Mouse (Mus musculus): ENCODE measurements around the gene Gon4l.
A peak's percentile ranks its signal among the peaks of the same experiment; 100 is the strongest.

Gon4l gene

GRCm38 (mm10) chr3:88913511-88914383 lies 78.7 kb downstream of the Gon4l start, which contains the start of gene Msto1:
Msto1 (minus strand) TSS chr3:88913999.
- DNase-seq = peak; percentile 91

- no peak for DNase-seq
Observed at GRCm38 (mm10) chr3:88914384-88914810, 79.4 kb downstream of the Gon4l start.

GRCm38 (mm10) chr3:88918981-88919380 lies 84.0 kb downstream of the Gon4l start:
- no peak for DNase-seq

DNA sequence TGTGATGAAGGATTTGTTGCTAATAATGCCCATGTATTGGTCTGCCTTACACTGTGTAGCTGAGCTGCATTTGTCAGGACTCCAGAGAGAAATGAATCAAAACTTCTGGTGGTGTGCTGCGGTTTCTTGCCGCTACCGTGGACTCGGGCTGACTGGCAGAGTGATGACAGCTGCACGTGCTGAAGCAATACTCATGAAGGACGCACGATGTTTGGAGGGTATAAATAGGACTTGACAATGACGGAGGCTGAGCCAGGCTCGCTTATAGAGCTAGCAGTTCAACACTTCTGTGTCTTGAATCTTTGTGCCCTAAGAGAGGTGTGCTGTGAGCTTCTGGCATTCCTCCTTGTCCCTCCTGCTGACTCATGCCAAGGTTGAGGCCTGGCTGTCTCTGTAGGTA lies 86.4 kb downstream of the Gon4l start:
- DNase-seq = no peak

DNA sequence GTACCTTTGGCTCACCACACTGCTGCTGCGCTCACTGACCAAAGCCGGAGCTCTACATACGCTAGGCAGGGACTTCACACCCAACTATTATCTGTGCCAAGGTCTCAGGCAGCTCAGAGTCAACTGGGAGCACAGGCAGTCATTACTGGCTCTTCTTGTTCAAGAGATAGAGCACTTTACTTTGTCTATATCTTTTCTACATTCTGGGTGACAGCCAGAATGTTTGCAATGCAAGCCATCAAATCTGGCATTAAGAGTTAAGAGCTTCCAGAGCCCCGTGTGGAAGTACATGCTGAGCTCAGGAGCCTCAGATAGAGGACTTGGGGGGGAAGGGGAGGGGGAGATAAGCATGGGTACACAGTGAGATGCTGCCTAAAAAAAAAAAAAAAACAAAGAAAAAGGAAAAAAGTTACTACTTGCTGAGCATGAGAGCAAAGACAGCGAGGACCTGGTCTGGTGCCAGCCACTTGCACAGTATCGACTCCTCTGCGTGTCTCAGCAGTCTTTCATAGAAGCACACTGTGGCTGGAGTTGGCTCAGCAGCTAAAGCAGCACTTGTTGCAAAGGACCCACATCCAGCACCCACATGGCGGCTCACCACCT lies 89.1 kb downstream of the Gon4l start:
- DNase-seq = no peak

DNA sequence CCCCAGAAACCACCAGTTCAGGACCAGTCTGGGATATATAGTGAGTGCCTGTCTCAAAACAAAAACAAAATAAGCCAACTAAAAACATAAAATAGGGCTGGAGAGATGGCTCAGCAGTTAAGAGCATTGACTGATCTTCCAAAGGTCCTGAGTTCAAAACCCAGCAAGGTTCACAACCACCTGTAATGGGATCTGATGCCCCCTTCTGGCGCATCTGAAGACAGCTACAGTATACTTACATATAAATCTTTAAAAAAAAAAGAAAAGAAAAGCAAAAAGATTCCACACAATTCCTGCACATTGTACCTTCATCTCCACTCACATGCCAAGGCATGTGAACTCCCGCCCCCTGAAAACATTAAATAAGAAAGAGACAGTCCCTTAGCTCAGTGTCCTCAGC lies 90.6 kb downstream of the Gon4l start:
- no peak for DNase-seq

- DNase-seq = no peak
Observed at GRCm38 (mm10) chr3:88929501-88929900, 94.5 kb downstream of the Gon4l start.

DNA sequence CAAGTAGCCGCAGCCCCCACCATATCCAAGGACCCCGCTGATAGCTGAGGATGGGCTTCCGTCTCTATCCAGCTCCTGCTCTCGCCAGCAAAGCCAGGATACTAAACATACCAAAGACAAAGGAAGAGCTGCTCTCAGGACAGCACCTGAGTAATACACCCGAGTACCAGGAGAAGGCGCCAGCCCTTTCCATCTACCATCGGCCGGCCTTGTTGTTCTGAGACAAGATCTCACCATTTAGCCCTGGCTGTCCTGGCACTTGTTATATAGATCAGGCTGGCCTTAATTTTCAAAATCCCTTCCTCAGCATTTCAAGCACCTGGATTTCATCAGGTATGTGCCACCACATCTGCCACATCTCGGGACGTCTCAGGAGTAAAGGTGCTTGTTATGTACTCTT lies 104.0 kb downstream of the Gon4l start:
- no peak for DNase-seq

DNA sequence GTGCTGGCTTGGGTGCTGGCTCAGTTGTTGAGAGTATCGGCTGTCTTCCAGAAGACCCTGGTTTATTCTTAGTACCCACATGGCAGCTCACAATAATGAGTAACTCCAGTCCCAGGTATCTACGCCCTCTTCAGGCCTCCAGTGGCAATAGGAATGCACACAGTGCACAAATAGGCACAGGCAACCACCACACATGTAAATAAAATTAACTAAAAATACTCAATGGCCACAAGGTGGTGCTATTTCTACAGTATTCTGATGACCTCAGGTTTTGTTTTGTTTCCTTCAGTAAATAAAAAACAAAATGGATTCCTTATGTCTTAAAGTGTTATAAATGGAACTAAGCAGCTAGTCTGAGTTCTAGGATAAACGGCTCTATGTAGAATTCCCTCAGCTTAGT lies 104.7 kb downstream of the Gon4l start:
- DNase-seq = no peak

DNA sequence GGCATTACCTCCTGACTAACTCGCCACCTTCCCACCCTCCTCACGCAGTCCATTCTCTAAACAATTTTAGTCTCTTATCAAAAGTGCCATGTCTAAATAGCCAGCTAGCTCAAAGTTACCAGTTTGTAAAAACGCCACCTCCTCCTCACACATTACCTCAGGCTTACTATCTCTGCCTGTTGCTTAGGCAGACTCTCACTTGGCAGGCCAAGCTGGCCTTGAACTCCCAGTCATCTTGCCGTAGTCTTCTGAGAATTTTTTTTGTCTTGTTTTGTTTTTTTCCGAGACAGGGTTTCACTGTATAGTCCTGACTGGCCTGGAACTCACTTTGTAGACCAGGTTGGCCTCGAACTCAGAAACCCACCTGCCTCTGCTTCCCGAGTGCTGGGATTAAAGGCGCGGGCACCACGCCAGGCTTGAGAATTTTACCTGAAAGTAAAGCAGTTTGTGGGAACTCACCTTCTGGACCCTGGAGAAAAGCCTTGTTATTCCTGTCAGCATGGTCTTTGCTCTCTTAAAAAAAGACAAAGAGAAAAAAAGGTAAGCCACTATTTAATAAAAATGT lies 107.4 kb downstream of the Gon4l start:
- DNase-seq = no peak

DNA sequence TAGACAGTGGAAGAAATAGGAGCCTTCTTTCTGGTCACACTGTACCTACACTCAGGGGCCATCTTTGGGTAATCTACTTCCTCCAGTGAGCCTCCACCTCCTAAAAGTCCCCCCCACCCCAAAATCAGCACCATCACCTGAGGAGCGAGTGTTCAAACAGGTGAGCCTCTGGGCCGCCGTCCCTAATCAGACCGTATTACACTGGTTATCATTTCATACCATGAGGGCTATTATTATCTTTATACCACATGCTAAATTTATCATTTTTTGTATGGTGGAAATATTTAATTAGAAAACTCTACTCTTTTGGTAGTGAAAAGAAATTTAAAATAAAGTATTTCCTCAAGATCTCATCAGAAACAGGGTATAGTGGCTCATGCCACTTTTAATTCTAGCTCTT lies 109.1 kb downstream of the Gon4l start:
- no peak for DNase-seq

DNA sequence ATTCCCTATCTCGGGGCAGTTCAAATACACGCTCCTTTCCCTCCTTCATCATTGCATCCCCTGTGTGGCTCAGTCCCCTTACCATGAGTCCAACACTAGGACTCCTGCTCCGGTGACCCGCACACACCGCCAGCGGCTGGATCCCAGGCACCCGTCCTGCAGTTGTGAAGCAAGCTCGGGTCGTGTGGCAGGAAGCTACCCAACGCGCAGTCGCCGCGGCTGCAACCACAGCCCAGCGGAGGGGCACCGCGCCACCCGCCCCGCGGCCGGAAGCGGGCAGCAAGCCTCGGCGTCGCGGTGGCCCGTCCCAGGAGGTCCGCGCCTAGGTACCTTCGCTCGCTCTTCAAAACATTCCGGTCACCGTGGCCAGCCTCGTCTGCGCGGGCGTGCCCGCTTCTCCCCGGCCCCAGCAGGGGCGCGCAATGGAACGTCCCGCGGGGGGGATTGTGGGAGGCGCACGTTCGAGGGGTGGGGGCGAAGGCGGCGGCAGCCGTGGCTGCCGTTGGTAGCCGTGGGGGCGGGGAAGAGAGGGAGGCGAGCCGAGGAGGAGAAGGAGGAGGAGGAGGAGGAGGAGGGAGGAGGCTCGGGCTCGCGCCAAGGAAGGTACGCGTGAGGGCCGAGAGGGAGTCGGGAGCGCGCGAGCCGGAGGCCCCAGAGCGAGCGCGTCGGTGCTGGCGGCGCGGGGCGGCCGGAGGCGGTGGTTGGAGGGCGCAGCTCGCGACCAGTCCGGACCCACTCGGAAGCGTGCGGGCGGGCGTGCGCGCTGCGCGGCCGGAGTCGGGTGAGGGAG lies 115.0 kb downstream of the Gon4l start:
- peak; percentile 91 for DNase-seq

DNA sequence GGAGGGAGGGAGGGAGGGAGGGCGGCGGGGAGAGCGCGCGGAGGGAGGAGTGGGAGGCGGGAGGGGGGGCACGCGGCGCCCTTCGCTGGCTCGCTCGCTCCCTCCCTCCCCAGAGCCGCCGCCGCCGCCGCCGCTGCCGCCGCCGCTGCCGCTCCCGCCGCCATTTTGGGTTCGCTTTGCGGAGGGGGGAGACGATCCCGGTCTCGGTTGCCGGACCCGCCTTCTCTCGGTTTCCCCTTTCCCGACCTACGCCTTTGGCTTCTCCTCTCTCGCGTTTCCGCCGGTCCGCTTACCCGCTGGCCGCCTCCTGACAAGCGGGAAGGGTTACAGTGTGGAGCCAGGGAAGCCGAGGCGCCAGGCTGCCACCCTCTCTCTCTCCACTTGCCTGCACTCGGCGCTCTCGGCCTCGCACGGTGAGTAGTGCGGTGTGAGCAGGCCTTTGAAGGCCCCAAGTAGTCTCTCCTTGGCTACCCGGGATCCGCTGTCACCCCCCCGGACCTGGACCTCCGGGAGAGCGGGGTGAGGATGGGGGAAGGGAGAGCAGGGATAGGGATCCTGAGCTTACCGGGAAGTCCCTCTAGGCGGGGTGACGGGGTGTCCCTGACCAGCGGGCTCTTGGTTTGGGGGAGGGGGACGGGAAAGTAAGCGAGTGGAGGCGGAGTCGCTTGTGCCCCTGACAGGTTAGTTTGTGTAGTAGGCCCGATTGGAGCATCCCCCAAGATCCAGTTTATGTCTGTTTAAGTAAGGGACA lies 115.7 kb downstream of the Gon4l start, which contains the start of the genes Ash1l and Dap3:
Gene Ash1l (plus strand): TSS at position 47 of the 751 bp plus-strand sequence.
Gene Dap3 (minus strand): TSS at position 606 of the 751 bp plus-strand sequence.
- peak; percentile 69 for DNase-seq

GRCm38 (mm10) chr3:88951327-88951800 lies 116.3 kb downstream of the Gon4l start:
- DNase-seq = no peak

- DNase-seq = no peak
Observed at GRCm38 (mm10) chr3:88953246-88953645, 118.2 kb downstream of the Gon4l start.

GRCm38 (mm10) chr3:88953736-88954135 lies 118.7 kb downstream of the Gon4l start:
- no peak for DNase-seq
